Mouse (Mus musculus): ENCODE data around the gene Mpp3.

DNA sequence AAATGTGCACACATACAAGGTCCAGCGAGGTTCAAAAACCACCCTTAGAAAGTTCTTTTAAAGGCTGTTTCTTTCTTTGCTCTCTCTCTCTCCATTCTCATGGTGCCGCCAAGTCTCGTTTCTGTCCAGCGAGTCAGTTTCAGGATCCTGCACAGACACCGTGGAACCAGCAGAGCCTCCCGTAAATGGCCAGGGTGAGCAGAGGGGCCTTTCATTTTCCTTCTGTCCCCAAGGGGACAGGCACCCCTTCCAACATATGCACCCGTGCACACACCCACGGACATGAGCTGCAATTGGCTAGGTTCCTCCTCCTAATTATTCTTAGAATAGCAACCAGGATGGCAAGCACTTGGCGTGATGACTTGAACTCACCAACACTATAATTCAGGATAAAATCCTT, 54.8 kb downstream of the Mpp3 start:
- TF ChIP-seq GATA1 (IDR thresholded peaks at IDR 0.05; ENCODE audit: borderline replicate concordance, low read length) (no peak), FLI1 (IDR thresholded peaks at IDR 0.05; ENCODE audit: low read length) (no peak)

All from megakaryocyte, embryonic 14.5 days (primary cell).